Mouse (Mus musculus) cerebral cortex, adult 2 months (tissue): Measurements from ENCODE around the gene Pde6b.

ENCODE experiments used
- WGBS: fragments of 180-500 bp; shearing (Covaris S2); methylation state at CpG from one replicate; pipeline ENCODE4 v1.1.7; 2018; 5-methylcytosine and 5-hydroxymethylcytosine counted together

The Pde6b gene

GRCm38 (mm10) chr5:108462446-108462845 lies 74.3 kb downstream of the Pde6b start:
- WGBS: 45% methylated on average over 4 of the region's 4 CpGs

- 88% methylated on average over 6 of the region's 6 CpGs for WGBS
Measured at GRCm38 (mm10) chr5:108465131-108465891, 77.1 kb downstream of the Pde6b start.

DNA sequence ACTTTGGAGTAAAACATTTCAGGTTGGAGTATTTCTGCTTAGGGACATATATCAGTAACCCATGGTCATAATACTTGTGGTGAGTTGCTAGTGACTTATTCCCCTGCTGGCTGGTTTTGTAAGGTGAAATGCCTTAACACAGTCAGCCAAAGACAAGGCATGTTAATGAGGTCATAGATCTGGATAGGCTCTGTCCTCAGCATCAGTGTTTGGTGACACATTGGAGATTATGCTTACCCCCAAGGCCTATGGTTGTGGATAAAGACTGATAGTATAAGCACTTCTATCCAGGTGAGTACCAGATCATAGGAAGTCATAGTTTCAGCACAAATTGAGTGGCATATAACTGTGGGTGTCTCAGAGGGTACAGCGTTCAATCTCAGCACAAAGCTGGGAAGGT lies 78.5 kb downstream of the Pde6b start:
- WGBS: 53% methylated on average over 1 of the region's 1 CpGs

- WGBS: 60% methylated on average over 7 of the region's 7 CpGs
Measured at GRCm38 (mm10) chr5:108469617-108470016, 81.4 kb downstream of the Pde6b start.

DNA sequence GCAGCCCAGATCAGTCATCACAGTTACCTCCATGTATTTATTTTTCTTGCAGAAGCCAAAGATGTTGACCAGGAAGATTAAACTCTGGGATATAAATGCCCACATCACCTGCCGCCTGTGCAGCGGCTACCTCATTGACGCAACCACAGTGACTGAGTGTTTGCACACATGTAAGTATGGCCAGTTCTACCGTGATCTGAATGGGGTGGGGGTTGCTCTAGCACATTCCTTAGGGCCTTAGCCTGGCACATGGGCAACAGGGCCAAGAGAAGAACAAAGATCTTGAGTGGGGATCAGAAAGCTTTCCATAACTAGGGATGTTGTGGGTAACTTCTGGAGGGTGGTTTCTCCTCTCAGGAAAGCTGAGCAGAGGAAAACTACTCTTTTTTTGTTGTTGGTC lies 85.5 kb downstream of the Pde6b start:
- WGBS: 89% methylated on average over 4 of the region's 4 CpGs

DNA sequence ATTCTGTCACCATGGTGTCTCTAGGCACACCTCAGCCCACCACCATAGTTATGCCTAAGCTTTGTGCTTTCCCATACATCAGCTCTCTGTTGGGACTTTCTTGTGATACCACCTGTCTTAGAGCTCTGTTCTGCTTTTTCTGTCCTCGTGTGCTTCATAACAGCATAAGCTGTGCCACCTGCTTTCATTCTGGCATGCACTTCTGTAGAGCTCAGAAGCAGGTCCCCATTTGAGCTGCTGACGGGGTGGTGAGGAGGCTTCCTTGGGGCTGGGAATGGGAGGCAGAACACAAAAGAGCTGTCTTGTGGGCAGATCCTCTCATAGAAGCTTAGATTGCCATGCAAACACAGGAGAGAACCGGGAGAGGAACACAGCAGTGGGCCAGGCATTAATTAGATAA lies 87.8 kb downstream of the Pde6b start:
- 41% methylated on average over 3 of the region's 3 CpGs for WGBS
